11 mouse cellular contexts compared by ENCODE assay signal in genomic region chr5:111674976-111675672, GRCm38 (mm10). TPM values are rescaled to one million over a fixed set of nuclear protein-coding genes. Genes with fewer than 3 reads are reported as not detected.
DNase-seq lines count a peak whose midpoint lies in the region; ATAC-seq and TF ChIP-seq lines count a peak whose summit lies in the region.
"Had no signal": no experiment of that assay in that cellular context is flagged by ENCODE, and none has a peak within 500 bp of the region (broad histone marks: within the 10 kb centered on the region; RNA-seq: fewer than 3 reads in every experiment).

No protein-coding gene starts in this region.

- TF ChIP-seq CTCF in kidney, postnatal 0 days (IDR thresholded peaks at IDR 0.05; ENCODE audit: low read depth) = no peak

- no peak overlapping the region for H3K9ac ChIP-seq in kidney, postnatal 0 days (ENCODE audit: low read depth, low read length)
- H3K9ac ChIP-seq in forebrain, embryonic 12.5 days = no peak overlapping the region
- H3K9ac ChIP-seq in limb, embryonic 12.5 days (replicated peaks) = 0 out of 2 replicates have a peak overlapping the region, but pooled peaks have one; percentile 34

- ATAC-seq in kidney, postnatal 0 days (replicated peaks; ENCODE audit: low FRiP score, low read depth) = peak; percentile 22; the same call in 1 of the 2 replicates
- ATAC-seq in forebrain, embryonic 12.5 days (ENCODE audit: low FRiP score) = no peak
- no peak for ATAC-seq in limb, embryonic 12.5 days (ENCODE audit: insufficient number of reproducible peaks, insufficient read depth, low FRiP score, low TSS enrichment, low read depth)

- no peaks in the 10 kb centered on the region for H3K9me3 ChIP-seq in kidney, postnatal 0 days (replicated peaks; ENCODE audit: low read length)
- H3K9me3 ChIP-seq in forebrain, embryonic 12.5 days = no peaks in the 10 kb centered on the region
- H3K9me3 ChIP-seq in limb, embryonic 12.5 days = no peaks in the 10 kb centered on the region

- no peak overlapping the region for H3K4me2 ChIP-seq in kidney, postnatal 0 days (ENCODE audit: low read length)
- no peak overlapping the region for H3K4me2 ChIP-seq in forebrain, embryonic 12.5 days
- no peak overlapping the region; the same call in 1 of the 2 replicates for H3K4me2 ChIP-seq in limb, embryonic 12.5 days

- no peaks in the 10 kb centered on the region for H3K36me3 ChIP-seq in kidney, postnatal 0 days (ENCODE audit: insufficient read depth, low read length)
- H3K36me3 ChIP-seq in forebrain, embryonic 12.5 days (replicated peaks) = no peaks in the 10 kb centered on the region
- H3K36me3 ChIP-seq in limb, embryonic 12.5 days = no peaks in the 10 kb centered on the region

- 0 out of 2 replicates have a peak, but pooled peaks cover 5% of the 10 kb centered on the region for H3K4me1 ChIP-seq in kidney, postnatal 0 days (replicated peaks; ENCODE audit: insufficient read depth, low read length)
- H3K4me1 ChIP-seq in forebrain, embryonic 12.5 days = peaks cover 57% of the 10 kb centered on the region
- peaks cover 60% of the 10 kb centered on the region for H3K4me1 ChIP-seq in limb, embryonic 12.5 days (replicated peaks)

- no peak overlapping the region for H3K4me3 ChIP-seq in kidney, postnatal 0 days (replicated peaks; ENCODE audit: low read depth, low read length)
- H3K4me3 ChIP-seq in forebrain, embryonic 12.5 days (replicated peaks) = no peak overlapping the region
- no peak overlapping the region for H3K4me3 ChIP-seq in limb, embryonic 12.5 days (replicated peaks)

- DNase-seq in kidney, postnatal 0 days (ENCODE audit: low spot score) = no peak
- no peak for DNase-seq in kidney, adult 9 months
- peak; percentile 60 to 72 for DNase-seq in thymus, adult 18-20 months
- DNase-seq in left cerebral cortex, adult 18-20 months (ENCODE audit: low spot score in 2 of 2) = no peak
- DNase-seq in ovary, adult 18-20 months (ENCODE audit: low spot score) = no peak
- DNase-seq in T-cell, adult 2 months (ENCODE audit: low spot score) = no peak

- H3K27me3 ChIP-seq in kidney, postnatal 0 days (ENCODE audit: insufficient read depth, low read length) = no peaks in the 10 kb centered on the region
- no peaks in the 10 kb centered on the region for H3K27me3 ChIP-seq in forebrain, embryonic 12.5 days
- peaks cover 30% of the 10 kb centered on the region; the same call in 1 of the 2 replicates for H3K27me3 ChIP-seq in limb, embryonic 12.5 days

- peak overlapping the region; percentile 65; the same call in 1 of the 2 replicates for H3K27ac ChIP-seq in kidney, postnatal 0 days
- peak overlapping the region; percentile 51 for H3K27ac ChIP-seq in forebrain, embryonic 12.5 days
- H3K27ac ChIP-seq in limb, embryonic 12.5 days = peak overlapping the region; percentile 88

- 34% methylated on average over 6 of the region's 6 CpGs for WGBS in kidney, postnatal 0 days
- 69% methylated on average over 6 of the region's 6 CpGs for WGBS in forebrain, embryonic 12.5 days
- 47% methylated on average over 6 of the region's 6 CpGs for WGBS in limb, embryonic 12.5 days

RNA-seq across cellular contexts. Expression of gene Gm26897, which starts 58.6 kb away (rescaled TPM):
- not detected in 2 replicates for polyA plus RNA-seq in kidney, postnatal 0 days (2015; fragmentation: Nextera tagmentation; extraction: Ambion mirVana)
- polyA plus RNA-seq in forebrain, embryonic 12.5 days (2016; fragmentation: Nextera tagmentation; extraction: Ambion mirVana) = not detected in 2 replicates
- polyA plus RNA-seq in limb, embryonic 12.5 days (2016; fragmentation: Nextera tagmentation; extraction: Ambion mirVana) = not detected in 2 replicates
- total RNA-seq in left cerebral cortex, adult 18-20 months (2021) = not detected
- total RNA-seq: gastrocnemius, postnatal 14 days; MEL had no signal
- polyA plus RNA-seq: limb, embryonic 11.5 days had no signal

Comparison
In these comparisons a context has a peak if more than half of its experiments do, and no peak if none do; other contexts are left out.
1. DNase-seq: peak in thymus, adult 18-20 months (2 of 2); none in kidney, postnatal 0 days (single experiment), kidney, adult 9 months (single experiment), left cerebral cortex, adult 18-20 months (0 of 2), ovary, adult 18-20 months (single experiment) and T-cell, adult 2 months (single experiment).
2. Peak in every context shown above with its lines, with median percentiles within 50 percentile points of each other: H3K27ac ChIP-seq.